Mouse (Mus musculus): ENCODE data around the gene Mef2c.
A peak's percentile ranks its signal among the peaks of the same experiment; 100 is the strongest.

DNA sequence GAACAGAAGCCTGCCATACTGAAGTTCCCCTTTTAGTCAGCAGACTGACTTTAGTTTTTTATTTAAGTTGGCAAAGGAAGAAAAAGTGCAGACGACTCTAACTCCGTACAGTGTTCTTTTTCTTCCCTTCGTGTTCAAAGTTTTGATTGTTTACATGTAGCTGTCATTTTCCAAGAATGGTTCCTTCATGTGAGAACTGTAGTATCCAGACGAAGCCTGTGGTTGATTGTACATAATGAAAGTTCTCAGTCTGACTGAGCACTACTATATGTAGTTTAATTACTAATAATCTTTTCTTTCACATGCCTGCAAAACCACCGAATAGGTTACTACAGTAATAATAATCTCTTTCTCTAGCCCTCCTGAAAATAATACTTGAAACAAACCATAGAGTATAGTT, 68.6 kb downstream of the Mef2c start:
- no peak for TF ChIP-seq NRF1 (IDR thresholded peaks at IDR 0.05; ENCODE audit: insufficient read depth, low read depth, low read length, poor library complexity, severe bottlenecking)
- TF ChIP-seq ELF1 (IDR thresholded peaks at IDR 0.05; ENCODE audit: low read depth, low read length): no peak
- no peak for TF ChIP-seq MXI1 (IDR thresholded peaks at IDR 0.05; ENCODE audit: low read depth, low read length)
- no peak for TF ChIP-seq CHD2 (IDR thresholded peaks at IDR 0.05; ENCODE audit: low read length)
- no peak for TF ChIP-seq CTCF (IDR thresholded peaks at IDR 0.05 in 2 of 3, conservative IDR thresholded peaks at IDR 0.05 in 1 of 3; ENCODE audit: control insufficient read depth in 1 of 3, insufficient read depth in 1 of 3, low read depth in 2 of 3, low read length in 3 of 3, poor library complexity in 1 of 3, severe bottlenecking in 1 of 3)
- TF ChIP-seq MAX (IDR thresholded peaks at IDR 0.05; ENCODE audit: low read length): peak; percentile 66; the same call in 1 of the 2 replicates
- no peak for TF ChIP-seq TAL1 (IDR thresholded peaks at IDR 0.05; ENCODE audit: low read length)
- no peak for TF ChIP-seq USF1 (IDR thresholded peaks at IDR 0.05; ENCODE audit: low read depth, low read length)
- TF ChIP-seq GATA1 (IDR thresholded peaks at IDR 0.05; ENCODE audit: low read depth, low read length): no peak
- TF ChIP-seq NELFE (IDR thresholded peaks at IDR 0.05; ENCODE audit: low read depth, low read length): no peak
- TF ChIP-seq POLR2A (IDR thresholded peaks at IDR 0.05; ENCODE audit: control insufficient read depth in 1 of 2, insufficient read depth in 1 of 2, low read depth in 1 of 2, low read length in 2 of 2, poor library complexity in 1 of 2): no peak
- TF ChIP-seq MAFK (IDR thresholded peaks at IDR 0.05; ENCODE audit: borderline replicate concordance, low read depth, low read length): no peak
